Mouse (Mus musculus) olfactory bulb, adult 2 months (tissue): ENCODE measurements around the gene Tbc1d5.

ENCODE experiments used
- CTCF ChIP-seq: fragments of 200-500 bp; IDR thresholded peaks from 2 replicates; pipeline ENCODE4 v1.5.1; 2012; ENCODE audit warnings: low read depth, mild to moderate bottlenecking, low read length, moderate library complexity; ENCODE audit not compliant: insufficient read depth
- POLR2A ChIP-seq: fragments of 200-500 bp; IDR thresholded peaks from 2 replicates; pipeline ENCODE4 v1.6.1; 2012; ENCODE audit warnings: mild to moderate bottlenecking, low read depth, low read length, moderate library complexity; ENCODE audit not compliant: insufficient read depth

DNA sequence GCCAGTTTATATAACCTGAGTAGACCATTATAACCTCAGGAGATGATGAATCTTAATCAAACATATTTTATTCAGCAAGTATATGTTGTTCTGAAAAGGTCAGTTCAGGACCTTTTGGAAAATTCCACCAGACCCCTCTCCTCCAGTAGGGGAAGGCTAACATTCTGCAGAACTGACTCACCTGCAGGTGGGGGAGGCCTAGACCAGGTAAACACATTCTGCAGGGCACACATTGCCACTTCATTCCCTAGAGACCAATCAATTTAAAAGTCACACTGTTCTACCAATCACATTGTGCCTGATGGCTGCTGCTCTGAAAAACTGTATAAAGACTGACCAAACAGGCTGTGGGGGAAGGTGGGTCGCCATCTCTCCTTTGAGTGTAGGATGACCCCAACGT, 452.9 kb downstream of the Tbc1d5 start:
- TF ChIP-seq POLR2A, result no peak
- no peak for TF ChIP-seq CTCF
